Mouse (Mus musculus) CH12.LX (cell line): ENCODE data around the gene Ttc9c. TPM values are rescaled to one million over a fixed set of nuclear protein-coding genes. Genes with fewer than 3 reads are reported as not detected.

Source experiments
- DNase-seq: peaks from one replicate; pipeline ENCODE4 v3.0.0-alpha.2; 2013; ENCODE audit errors: extremely low read depth
- H3K27ac ChIP-seq: 2 replicates; pipeline ENCODE4 v1.5.1; 2012; ENCODE audit warnings: low read depth, mild to moderate bottlenecking, control low read depth, moderate library complexity; ENCODE audit not compliant: insufficient read depth
- H3K27me3 ChIP-seq: replicated peaks from 2 replicates; pipeline ENCODE3; 2012; ENCODE audit warnings: inconsistent platforms
- H3K36me3 ChIP-seq, 2 experiments: replicated peaks in 1 of 2; 2 replicates each; pipeline versions ENCODE3 to v1.6.1; 2012; ENCODE audit warnings: inconsistent platforms in 1 of 2, low read length in 1 of 2, mild to moderate bottlenecking in 1 of 2, mixed read lengths in 1 of 2, moderate library complexity in 1 of 2; ENCODE audit not compliant: control insufficient read depth in 1 of 2, insufficient read depth in 1 of 2
- H3K4me1 ChIP-seq, 2 experiments: 2 replicates each; pipeline ENCODE4 v1.6.1; 2012; ENCODE audit warnings: inconsistent platforms in 1 of 2, moderate library complexity in 1 of 2; ENCODE audit not compliant: insufficient read depth in 2 of 2, control insufficient read depth in 1 of 2
- H3K4me2 ChIP-seq: 2 replicates; pipeline ENCODE4 v1.6.1; 2012; ENCODE audit warnings: low read depth, mild to moderate bottlenecking, control low read depth; ENCODE audit not compliant: poor library complexity, insufficient read depth, severe bottlenecking
- H3K4me3 ChIP-seq, 3 experiments: fragments of 150-350 bp in 1 of 3; sonication (generic) in 1 of 3; replicated peaks in 1 of 3; 2 replicates each; pipeline versions ENCODE3 to v1.5.1; 2011 to 2012; ENCODE audit warnings: low read depth in 2 of 3, low read length in 2 of 3, mild to moderate bottlenecking in 2 of 3, moderate library complexity in 2 of 3, control low read depth in 1 of 3, improper control_type of control experiment in 1 of 3, inconsistent platforms in 1 of 3, mixed read lengths in 1 of 3; ENCODE audit not compliant: poor library complexity in 1 of 3
- H3K79me2 ChIP-seq: replicated peaks from 2 replicates; pipeline ENCODE4 v1.6.1; 2012; ENCODE audit warnings: mild to moderate bottlenecking, moderate library complexity; ENCODE audit not compliant: control insufficient read depth, poor library complexity, insufficient read depth, severe bottlenecking; ENCODE audit errors: extremely low read depth
- H3K9ac ChIP-seq: 2 replicates; pipeline ENCODE4 v1.6.1; 2012; ENCODE audit warnings: low read depth, mild to moderate bottlenecking, control low read depth, moderate library complexity; ENCODE audit not compliant: insufficient read depth
- H3K9me3 ChIP-seq: replicated peaks from 2 replicates; pipeline ENCODE3; 2012; ENCODE audit warnings: low read length, inconsistent platforms, mixed read lengths
- BHLHE40 ChIP-seq: IDR thresholded peaks from 2 replicates; pipeline ENCODE4 v1.6.1; 2011; ENCODE audit warnings: mild to moderate bottlenecking, low read depth, low read length, improper control_type of control experiment
- CHD1 ChIP-seq: IDR thresholded peaks from 2 replicates; pipeline ENCODE4 v1.6.1; 2012; ENCODE audit warnings: low read depth, low read length, improper control_type of control experiment, inconsistent platforms
- CHD2 ChIP-seq: IDR thresholded peaks from 2 replicates; pipeline ENCODE4 v1.6.1; 2011; ENCODE audit warnings: low read length, improper control_type of control experiment
- CTCF ChIP-seq, 2 experiments: IDR thresholded peaks in 1 of 2; conservative IDR thresholded peaks in 1 of 2; 2 replicates each; pipeline ENCODE4 v1.5.1; 2011 to 2012; ENCODE audit warnings: low read depth in 2 of 2, low read length in 2 of 2, improper control_type of control experiment in 1 of 2, inconsistent platforms in 1 of 2, mild to moderate bottlenecking in 1 of 2, moderate library complexity in 1 of 2
- E2F4 ChIP-seq: IDR thresholded peaks from 2 replicates; pipeline ENCODE4 v1.6.1; 2011; ENCODE audit warnings: low read depth, low read length, improper control_type of control experiment; ENCODE audit not compliant: insufficient replicate concordance
- ELF1 ChIP-seq: IDR thresholded peaks from 2 replicates; pipeline ENCODE4 v1.6.1; 2014; ENCODE audit warnings: low read depth, mild to moderate bottlenecking, inconsistent platforms, low read length, improper control_type of control experiment
- EP300 ChIP-seq: IDR thresholded peaks from 2 replicates; pipeline ENCODE4 v1.6.1; 2011; ENCODE audit warnings: low read length, improper control_type of control experiment
- GABPA ChIP-seq: IDR thresholded peaks from 2 replicates; pipeline ENCODE4 v1.6.1; 2012; ENCODE audit warnings: low read depth, low read length, improper control_type of control experiment, inconsistent platforms; ENCODE audit not compliant: insufficient replicate concordance
- JUND ChIP-seq: conservative IDR thresholded peaks from 2 replicates; pipeline ENCODE4 v1.6.1; 2011; ENCODE audit warnings: low read depth, low read length, improper control_type of control experiment
- MAFK ChIP-seq: IDR thresholded peaks from 2 replicates; pipeline ENCODE4 v1.6.1; 2011; ENCODE audit warnings: low read length, improper control_type of control experiment; ENCODE audit not compliant: insufficient replicate concordance
- MAZ ChIP-seq: IDR thresholded peaks from 2 replicates; pipeline ENCODE4 v1.6.1; 2012; ENCODE audit warnings: low read depth, mild to moderate bottlenecking, inconsistent platforms, low read length, improper control_type of control experiment, moderate library complexity
- MXI1 ChIP-seq: IDR thresholded peaks from 2 replicates; pipeline ENCODE4 v1.6.1; 2011; ENCODE audit warnings: mild to moderate bottlenecking, low read depth, low read length, improper control_type of control experiment
- MYC ChIP-seq: IDR thresholded peaks from 2 replicates; pipeline ENCODE4 v1.6.1; 2011; ENCODE audit warnings: low read depth, mild to moderate bottlenecking, improper control_type of control experiment, low read length
- NELFE ChIP-seq: IDR thresholded peaks from 2 replicates; pipeline ENCODE4 v1.6.1; 2011; ENCODE audit warnings: low read depth, low read length, improper control_type of control experiment
- NRF1 ChIP-seq: IDR thresholded peaks from 2 replicates; pipeline ENCODE4 v1.6.1; 2014; ENCODE audit warnings: low read depth, mild to moderate bottlenecking, inconsistent platforms, low read length, improper control_type of control experiment, moderate library complexity
- RCOR1 ChIP-seq: conservative IDR thresholded peaks from 2 replicates; pipeline ENCODE4 v1.6.1; 2012; ENCODE audit warnings: low read depth, mild to moderate bottlenecking, inconsistent platforms, low read length, improper control_type of control experiment
- TBP ChIP-seq: conservative IDR thresholded peaks from 2 replicates; pipeline ENCODE4 v1.6.1; 2011; ENCODE audit warnings: low read depth, low read length, improper control_type of control experiment
- TCF12 ChIP-seq: IDR thresholded peaks from 2 replicates; pipeline ENCODE4 v1.6.1; 2014; ENCODE audit warnings: low read depth, mild to moderate bottlenecking, inconsistent platforms, low read length, improper control_type of control experiment
- UBTF ChIP-seq: IDR thresholded peaks from 2 replicates; pipeline ENCODE4 v1.6.1; 2012; ENCODE audit warnings: low read depth, mild to moderate bottlenecking, inconsistent platforms, low read length, improper control_type of control experiment, moderate library complexity
- USF1 ChIP-seq: IDR thresholded peaks from 2 replicates; pipeline ENCODE4 v1.6.1; 2014; ENCODE audit warnings: low read depth, mild to moderate bottlenecking, inconsistent platforms, low read length, improper control_type of control experiment
- USF2 ChIP-seq: conservative IDR thresholded peaks from 2 replicates; pipeline ENCODE4 v1.6.1; 2011; ENCODE audit warnings: low read depth, low read length, improper control_type of control experiment
- ZC3H11A ChIP-seq: IDR thresholded peaks from 2 replicates; pipeline ENCODE4 v1.6.1; 2012; ENCODE audit warnings: low read depth, mild to moderate bottlenecking, inconsistent platforms, low read length, improper control_type of control experiment
- ZKSCAN1 ChIP-seq: IDR thresholded peaks from 2 replicates; pipeline ENCODE4 v1.6.1; 2012; ENCODE audit warnings: low read depth, inconsistent platforms, low read length, improper control_type of control experiment, borderline replicate concordance
- ZNF384 ChIP-seq: IDR thresholded peaks from 2 replicates; pipeline ENCODE4 v1.6.1; 2012; ENCODE audit warnings: low read depth, low read length, improper control_type of control experiment, inconsistent platforms
- dilution Hi-C: fragments of 300-500 bp; cut with MboI; formaldehyde crosslinking; loops from 2 replicates; pipeline ENCODE4 v1.14.3; 2020; ENCODE audit warnings: low sequenced_read_pairs; ENCODE audit not compliant: extremely low pct_unique_long_range_greater_than_20kb, extremely low pct_ligation_motif_present
- in situ Hi-C: fragments of 300-500 bp; cut with MboI; formaldehyde crosslinking; loops from 3 replicates; pipeline ENCODE4 v1.14.3; 2019; ENCODE audit warnings: low sequenced_read_pairs, low pct_ligation_motif_present, low pct_unique_long_range_greater_than_20kb, mixed read lengths
- polyA plus RNA-seq: library from polyadenylated mRNA; unstranded; fragments of >175 nt; gene quantifications from 2 replicates; pipeline ENCODE4 v1.2.1, GENCODE M21; 2012; ENCODE audit warnings: low read depth; ENCODE audit not compliant: insufficient read length
- total RNA-seq, 2 experiments: library from RNA; depleted of rRNA; stranded (reverse); fragments of 300-350 nt in 1 of 2; fragments of >200 nt in 1 of 2; gene quantifications; 2 replicates each; pipeline ENCODE4 v1.2.3; 2012 to 2014

The Ttc9c gene
- total and polyA plus RNA-seq, 3 experiments: 42.0 to 56.5 (median 44.7) TPM

DNA sequence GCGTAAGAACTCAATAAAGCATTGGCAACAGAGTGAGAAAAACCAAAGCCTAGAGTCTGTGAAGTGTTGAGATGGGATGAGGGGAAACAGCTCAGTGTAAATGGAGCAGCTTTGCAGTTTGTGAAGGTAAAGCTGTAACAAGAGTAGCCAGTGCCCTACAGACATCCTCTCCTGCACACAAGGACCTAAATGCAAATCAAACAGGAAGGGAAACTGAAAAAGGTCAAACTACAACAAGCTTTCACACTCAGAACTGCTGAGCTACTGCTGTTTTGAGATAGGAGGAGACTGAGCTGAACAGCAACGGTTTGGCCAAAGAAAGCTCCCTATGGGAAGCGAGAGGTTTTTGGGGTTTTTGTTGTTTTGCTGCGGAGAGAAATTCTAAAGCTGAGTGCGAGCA lies 12.3 kb downstream of the Ttc9c start (continued):
- TF ChIP-seq NRF1: no peak
- TF ChIP-seq ZNF384: no peak
- no peak for TF ChIP-seq UBTF
- TF ChIP-seq E2F4: no peak
- peak; percentile 86 for TF ChIP-seq EP300
- 0 out of 2 replicates have a peak, but pooled peaks have one; percentile 44 for TF ChIP-seq CHD1
- no peak for TF ChIP-seq GABPA
- peak; percentile 52; the same call in 1 of the 2 replicates for TF ChIP-seq RCOR1
- peak; percentile 29; the same call in 1 of the 2 replicates for TF ChIP-seq MYC
- TF ChIP-seq BHLHE40: peak; percentile 39; the same call in 1 of the 2 replicates
- no peak for TF ChIP-seq MAZ
- TF ChIP-seq ELF1: peak; percentile 50; the same call in 1 of the 2 replicates
- no peak for TF ChIP-seq JUND
- peak; percentile 71; the same call in 1 of the 2 replicates for TF ChIP-seq TCF12

DNA sequence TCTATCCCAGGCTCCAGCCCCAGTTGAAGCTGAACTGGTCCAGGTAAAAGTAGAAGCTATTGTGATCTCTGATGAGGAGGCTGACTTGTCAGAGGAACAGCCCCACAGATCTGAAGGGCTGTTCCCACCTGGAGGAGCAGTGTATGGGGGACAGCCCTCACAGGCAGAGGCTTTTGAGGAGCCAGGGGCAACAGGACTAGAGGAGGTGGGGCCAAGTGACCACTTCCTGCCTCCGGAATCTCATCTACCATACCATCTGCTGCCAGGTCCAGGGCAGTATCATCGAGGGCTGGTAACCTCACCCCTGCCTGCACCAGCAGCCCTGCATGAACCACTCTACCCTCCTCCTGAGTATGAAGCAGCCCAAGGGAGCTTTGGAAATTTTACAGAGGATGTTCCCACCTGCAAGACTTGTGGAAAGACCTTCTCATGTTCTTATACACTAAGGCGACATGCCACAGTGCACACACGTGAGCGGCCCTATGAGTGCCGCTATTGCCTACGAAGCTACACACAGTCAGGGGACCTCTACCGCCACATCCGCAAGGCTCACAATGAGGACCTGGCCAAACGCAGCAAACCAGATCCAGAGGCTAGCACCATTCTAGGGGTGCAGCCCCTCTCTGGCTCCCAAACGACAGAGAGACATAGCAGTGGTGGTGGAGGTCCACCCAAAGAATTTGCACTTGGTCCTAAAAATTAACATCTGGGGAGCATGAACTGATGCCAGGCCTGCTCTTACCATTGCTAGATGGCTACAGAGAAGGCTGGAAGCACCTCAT lies 15.1 kb downstream of the Ttc9c start:
- Histone ChIP-seq H3K9me3 (no peaks in the 10 kb centered on the region), H3K27me3 (no peaks in the 10 kb centered on the region), H3K4me3 (no peak overlapping the region), H3K36me3 (peaks cover 12 to 33% of the 10 kb centered on the region in 2 experiments), H3K9ac (no peak overlapping the region), H3K4me2 (no peak overlapping the region), H3K27ac (no peak overlapping the region), H3K79me2 (peaks cover 3% of the 10 kb centered on the region; the same call in 1 of the 2 replicates), H3K4me1 (peaks cover 14 to 64% of the 10 kb centered on the region in 2 experiments)
- dilution Hi-C loops (no loop called here), in situ Hi-C loops (no loop called here)
- no peak for DNase-seq
- TF ChIP-seq USF1 (no peak), CTCF (conservative IDR thresholded peaks at IDR 0.05 in 1 of 2, IDR thresholded peaks at IDR 0.05 in 1 of 2; ENCODE audit: low read depth in 2 of 2, low read length in 2 of 2) (no peak), JUND (no peak), E2F4 (no peak), EP300 (no peak), RCOR1 (no peak), CHD1 (no peak), CHD2 (no peak), MXI1 (no peak), USF2 (no peak), TBP (no peak), BHLHE40 (no peak), ZC3H11A (no peak), ZKSCAN1 (no peak), NELFE (no peak), MAFK (no peak)
